Mouse (Mus musculus) hindbrain, embryonic 10.5 days (tissue): ENCODE results near the gene Tatdn3. TPM values are rescaled to one million over a fixed set of nuclear protein-coding genes. Genes with fewer than 3 reads are reported as not detected.

ENCODE experiments used
- DNase-seq: peaks from one replicate; pipeline ENCODE4 v3.0.0-alpha.2; 2017; ENCODE audit warnings: low spot score
- H3K27ac ChIP-seq: fragments of 300-500 bp; sonication (generic); 2 replicates; pipeline ENCODE4 v1.5.1; 2016; ENCODE audit warnings: mild to moderate bottlenecking, moderate library complexity
- H3K27me3 ChIP-seq: fragments of 300-500 bp; sonication (generic); 2 replicates; pipeline ENCODE4 v1.6.1; 2016; ENCODE audit warnings: mild to moderate bottlenecking; ENCODE audit not compliant: poor library complexity, insufficient read depth, severe bottlenecking
- H3K36me3 ChIP-seq: fragments of 300-500 bp; sonication (generic); 2 replicates; pipeline ENCODE4 v1.6.1; 2016; ENCODE audit warnings: mild to moderate bottlenecking, moderate library complexity
- H3K4me1 ChIP-seq: fragments of 300-500 bp; sonication (generic); replicated peaks from 2 replicates; pipeline ENCODE4 v1.6.1; 2016; ENCODE audit warnings: mild to moderate bottlenecking
- H3K4me3 ChIP-seq: fragments of 300-500 bp; sonication (generic); 2 replicates; pipeline ENCODE4 v1.5.1; 2016; ENCODE audit warnings: mild to moderate bottlenecking, moderate library complexity
- H3K9me3 ChIP-seq: fragments of 300-500 bp; sonication (generic); 2 replicates; pipeline ENCODE4 v1.6.1; 2016; ENCODE audit warnings: mild to moderate bottlenecking, moderate library complexity
- WGBS: fragments of 180-500 bp; shearing (Covaris S2); methylation state at CpG from one replicate; pipeline ENCODE4 v1.1.7; 2016; 5-methylcytosine and 5-hydroxymethylcytosine counted together
- polyA plus RNA-seq: library from polyadenylated mRNA; unstranded; fragments of >200 nt; fragmentation: Nextera tagmentation; extraction: Ambion mirVana; gene quantifications from 2 replicates; pipeline ENCODE4 v1.2.1, GENCODE M21; 2016

Tatdn3 gene
- polyA plus RNA-seq, 1 experiment from 2014 or later: 13.9 TPM

GRCm38 (mm10) chr1:191071613-191072012 is 8.9 kb upstream of the Tatdn3 start:
- WGBS: 91% methylated on average over 6 of the region's 6 CpGs
- no peak for DNase-seq
- no peaks in the 10 kb centered on the region for H3K9me3 ChIP-seq
- H3K4me3 ChIP-seq: no peak overlapping the region
- H3K27ac ChIP-seq: no peak overlapping the region
- H3K36me3 ChIP-seq: peaks cover 100% of the 10 kb centered on the region
- no peaks in the 10 kb centered on the region for H3K4me1 ChIP-seq
- H3K27me3 ChIP-seq: no peaks in the 10 kb centered on the region

DNA sequence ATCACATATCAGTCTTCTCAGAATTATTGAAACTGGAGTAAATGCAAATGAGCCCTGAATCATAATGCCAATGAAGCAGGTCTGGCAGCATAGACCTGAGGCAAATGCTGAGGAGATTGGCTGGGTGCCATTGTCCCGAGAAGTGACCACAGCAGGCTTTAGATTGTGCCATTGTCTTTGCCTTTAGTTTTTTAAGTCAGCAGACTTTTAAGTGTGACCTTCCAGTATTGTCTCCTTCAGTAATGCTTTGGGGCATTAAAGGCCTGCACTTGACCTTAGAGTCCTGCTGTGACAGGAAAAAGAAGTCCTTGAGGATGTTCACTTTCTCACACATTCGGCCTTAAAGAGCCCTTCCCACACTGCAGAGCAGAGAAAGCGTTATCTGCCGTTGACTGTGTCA is 7.5 kb upstream of the Tatdn3 start:
- WGBS: 86% methylated on average over 4 of the region's 4 CpGs

GRCm38 (mm10) chr1:191068377-191068776 is 5.6 kb upstream of the Tatdn3 start:
- H3K4me3 ChIP-seq: no peak overlapping the region
- no peaks in the 10 kb centered on the region for H3K9me3 ChIP-seq
- 76% methylated on average over 5 of the region's 5 CpGs for WGBS
- H3K4me1 ChIP-seq: peaks cover 15% of the 10 kb centered on the region
- H3K27me3 ChIP-seq: no peaks in the 10 kb centered on the region
- no peak overlapping the region for H3K27ac ChIP-seq
- DNase-seq: no peak
- peaks cover 88% of the 10 kb centered on the region for H3K36me3 ChIP-seq

More for the DNA sequence above, 7.5 kb upstream of the Tatdn3 start:
- Histone ChIP-seq H3K4me3 (no peak overlapping the region), H3K4me1 (no peaks in the 10 kb centered on the region), H3K36me3 (peaks cover 100% of the 10 kb centered on the region), H3K27me3 (no peaks in the 10 kb centered on the region), H3K27ac (no peak overlapping the region), H3K9me3 (no peaks in the 10 kb centered on the region)
- no peak for DNase-seq

DNA sequence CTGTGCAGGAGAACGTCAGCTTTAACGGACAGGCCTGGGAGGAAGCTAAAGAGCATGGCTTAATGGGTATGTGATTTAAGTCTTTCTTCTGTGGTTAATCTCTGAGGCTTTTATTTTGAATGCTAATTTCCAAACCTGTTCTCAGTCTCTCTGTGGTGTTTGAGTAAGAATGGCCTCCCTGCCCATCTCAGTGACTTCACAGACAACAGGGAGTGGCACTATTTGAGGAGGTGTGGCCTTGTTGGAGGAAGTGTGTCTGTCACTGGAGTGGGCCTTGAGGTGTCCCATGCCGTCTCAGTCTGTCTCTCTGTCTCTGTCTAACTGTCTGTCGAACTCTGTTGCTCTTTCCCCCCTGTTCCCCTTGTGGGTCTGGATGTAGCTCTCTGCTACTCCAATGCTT is 2.5 kb upstream of the Tatdn3 start:
- Histone ChIP-seq H3K27me3 (no peaks in the 10 kb centered on the region; the same call in 1 of the 2 replicates), H3K4me1 (peaks cover 27% of the 10 kb centered on the region), H3K36me3 (peaks cover 56% of the 10 kb centered on the region), H3K9me3 (no peaks in the 10 kb centered on the region), H3K4me3 (no peak overlapping the region), H3K27ac (no peak overlapping the region)
- no peak for DNase-seq
- WGBS: 90% methylated on average over 4 of the region's 4 CpGs

- Histone ChIP-seq H3K36me3 (peaks cover 49% of the 10 kb centered on the region), H3K27ac (no peak overlapping the region), H3K4me3 (no peak overlapping the region; the same call in 1 of the 2 replicates), H3K27me3 (no peaks in the 10 kb centered on the region; the same call in 1 of the 2 replicates), H3K4me1 (peaks cover 27% of the 10 kb centered on the region), H3K9me3 (no peaks in the 10 kb centered on the region)
- 93% methylated on average over 2 of the region's 2 CpGs for WGBS
- no peak for DNase-seq
These were observed 1.8 kb upstream of the Tatdn3 start for GRCm38 (mm10) chr1:191064535-191064934.

DNA sequence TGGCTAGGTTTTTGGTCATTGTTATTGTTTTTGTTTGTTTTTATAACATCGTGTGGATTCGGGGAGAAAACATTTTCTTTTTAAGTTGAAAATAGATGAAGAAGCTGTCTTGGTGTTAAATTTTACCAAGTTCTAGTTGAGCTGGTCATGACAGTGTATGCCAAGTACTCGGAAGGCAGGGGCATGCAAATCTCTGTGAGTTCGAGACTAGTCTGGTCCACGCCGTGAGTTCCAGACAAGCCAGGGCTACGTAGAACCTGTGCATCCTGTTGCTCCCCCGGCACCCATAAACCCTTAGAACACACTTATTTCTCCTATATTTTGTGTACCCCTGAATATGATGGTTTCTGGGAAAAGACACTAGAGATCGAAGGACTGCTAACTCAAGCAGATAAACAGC is 968 bp upstream of the Tatdn3 start:
- no peak for DNase-seq
- H3K4me3 ChIP-seq: peak overlapping the region; percentile 88
- H3K27ac ChIP-seq: no peak overlapping the region

GRCm38 (mm10) chr1:191062241-191062780 is 421 bp downstream of the Tatdn3 start:
- peaks cover 27% of the 10 kb centered on the region for H3K36me3 ChIP-seq
- no peaks in the 10 kb centered on the region for H3K9me3 ChIP-seq
- H3K27ac ChIP-seq: peak overlapping the region; percentile 95
- no peak for DNase-seq
- H3K4me3 ChIP-seq: peak overlapping the region; percentile 88
- H3K27me3 ChIP-seq: no peaks in the 10 kb centered on the region; the same call in 1 of the 2 replicates
- WGBS: 8% methylated on average over 15 of the region's 15 CpGs
- peaks cover 27% of the 10 kb centered on the region for H3K4me1 ChIP-seq

More for the DNA sequence above, 968 bp upstream of the Tatdn3 start:
- H3K27me3 ChIP-seq: no peaks in the 10 kb centered on the region; the same call in 1 of the 2 replicates
- 68% methylated on average over 9 of the region's 9 CpGs for WGBS
- H3K36me3 ChIP-seq: peaks cover 41% of the 10 kb centered on the region
- no peaks in the 10 kb centered on the region for H3K9me3 ChIP-seq
- H3K4me1 ChIP-seq: peaks cover 27% of the 10 kb centered on the region

DNA sequence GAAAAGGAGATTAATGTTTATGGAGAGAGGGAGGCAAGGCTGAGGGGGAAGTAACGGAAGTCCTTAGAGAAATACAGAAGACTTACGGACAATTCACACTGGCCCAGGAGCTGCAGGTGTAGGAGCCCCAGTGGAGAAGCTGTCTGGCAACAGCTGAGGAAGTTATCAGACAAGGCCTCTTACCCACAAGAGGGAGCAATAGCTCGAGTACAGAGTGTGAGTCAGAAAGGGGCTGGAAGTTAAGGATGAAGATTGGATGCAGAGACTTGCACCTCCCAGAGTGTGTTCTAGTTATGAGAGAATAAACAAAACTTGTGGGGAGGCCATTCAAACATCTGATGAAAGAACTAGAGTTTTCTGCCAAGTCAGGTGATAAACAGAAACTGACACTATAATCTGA is 5.3 kb downstream of the Tatdn3 start:
- Histone ChIP-seq H3K4me3 (no peak overlapping the region), H3K27me3 (no peaks in the 10 kb centered on the region; the same call in 1 of the 2 replicates), H3K9me3 (no peaks in the 10 kb centered on the region), H3K36me3 (no peaks in the 10 kb centered on the region), H3K27ac (no peak overlapping the region), H3K4me1 (peaks cover 9% of the 10 kb centered on the region)
- no peak for DNase-seq
- WGBS: 67% methylated on average over 3 of the region's 3 CpGs

GRCm38 (mm10) chr1:191055533-191055873 is 7.2 kb downstream of the Tatdn3 start:
- Histone ChIP-seq H3K9me3 (no peaks in the 10 kb centered on the region), H3K27ac (no peak overlapping the region), H3K4me1 (no peaks in the 10 kb centered on the region), H3K4me3 (no peak overlapping the region), H3K27me3 (no peaks in the 10 kb centered on the region), H3K36me3 (no peaks in the 10 kb centered on the region)
- DNase-seq: no peak
- 78% methylated on average over 2 of the region's 2 CpGs for WGBS

DNA sequence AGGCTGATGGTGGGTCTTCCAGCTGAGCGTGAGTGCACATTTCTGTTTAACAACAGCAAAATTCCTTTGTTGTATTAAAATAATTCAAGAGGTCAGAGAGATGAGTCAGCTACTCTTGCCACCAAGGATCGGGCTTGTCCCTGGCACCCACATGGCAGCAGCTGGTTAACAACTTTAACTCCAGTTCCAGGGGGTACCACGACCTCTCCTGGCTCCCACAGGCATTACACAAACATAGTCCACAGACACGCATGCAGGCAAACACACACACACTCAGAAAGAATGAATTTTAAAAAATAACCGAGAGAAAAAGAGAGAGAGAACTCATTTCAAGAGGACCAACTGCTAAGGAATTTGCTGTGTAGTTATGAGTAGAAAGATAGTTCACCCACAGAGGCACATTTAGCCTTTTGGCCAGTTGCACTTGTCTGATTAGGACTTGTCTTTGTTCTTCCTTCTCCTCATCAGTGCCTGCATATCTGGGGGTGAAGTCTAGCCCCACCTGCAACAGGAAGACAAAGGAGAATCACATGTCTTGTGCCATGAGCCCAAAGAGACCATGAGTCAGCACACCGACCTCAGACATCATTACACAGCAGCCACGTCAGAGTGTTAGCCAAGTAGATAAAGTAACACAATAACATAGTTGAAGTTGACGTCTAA is 7.7 kb downstream of the Tatdn3 start:
- Histone ChIP-seq H3K27ac (no peak overlapping the region), H3K9me3 (no peaks in the 10 kb centered on the region), H3K36me3 (no peaks in the 10 kb centered on the region), H3K4me3 (no peak overlapping the region), H3K4me1 (no peaks in the 10 kb centered on the region), H3K27me3 (no peaks in the 10 kb centered on the region)
- 77% methylated on average over 8 of the region's 8 CpGs for WGBS
- no peak for DNase-seq

DNA sequence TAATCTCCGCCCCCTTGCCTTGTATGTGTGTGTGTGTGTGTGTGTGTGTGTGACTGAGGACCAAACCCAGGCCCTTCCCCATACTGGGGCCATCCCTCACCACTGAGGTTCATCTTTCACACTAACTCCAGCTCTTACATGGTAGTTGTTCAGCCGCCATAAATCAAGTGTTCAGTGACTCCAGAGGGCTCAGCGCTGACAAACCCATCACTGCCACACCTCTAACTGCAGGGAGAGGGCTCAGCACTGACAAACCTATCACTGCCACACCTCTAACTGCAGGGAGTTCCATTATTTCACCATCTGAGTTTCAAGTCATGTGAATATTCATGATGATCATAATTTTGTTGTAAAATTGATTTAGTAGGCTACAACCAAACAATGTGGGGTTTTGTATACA is 9.2 kb downstream of the Tatdn3 start:
- 89% methylated on average over 3 of the region's 3 CpGs for WGBS
- H3K27me3 ChIP-seq: no peaks in the 10 kb centered on the region
- no peaks in the 10 kb centered on the region for H3K36me3 ChIP-seq
- H3K4me3 ChIP-seq: no peak overlapping the region
- no peak for DNase-seq
- H3K27ac ChIP-seq: no peak overlapping the region
- H3K4me1 ChIP-seq: no peaks in the 10 kb centered on the region
- H3K9me3 ChIP-seq: no peaks in the 10 kb centered on the region

- Histone ChIP-seq H3K36me3 (no peaks in the 10 kb centered on the region), H3K9me3 (no peaks in the 10 kb centered on the region), H3K4me1 (no peaks in the 10 kb centered on the region), H3K27me3 (no peaks in the 10 kb centered on the region), H3K4me3 (no peak overlapping the region), H3K27ac (no peak overlapping the region)
- WGBS: 72% methylated on average over 7 of the region's 7 CpGs
- no peak for DNase-seq
These were observed 16.4 kb downstream of the Tatdn3 start for GRCm38 (mm10) chr1:191046231-191046824.

DNA sequence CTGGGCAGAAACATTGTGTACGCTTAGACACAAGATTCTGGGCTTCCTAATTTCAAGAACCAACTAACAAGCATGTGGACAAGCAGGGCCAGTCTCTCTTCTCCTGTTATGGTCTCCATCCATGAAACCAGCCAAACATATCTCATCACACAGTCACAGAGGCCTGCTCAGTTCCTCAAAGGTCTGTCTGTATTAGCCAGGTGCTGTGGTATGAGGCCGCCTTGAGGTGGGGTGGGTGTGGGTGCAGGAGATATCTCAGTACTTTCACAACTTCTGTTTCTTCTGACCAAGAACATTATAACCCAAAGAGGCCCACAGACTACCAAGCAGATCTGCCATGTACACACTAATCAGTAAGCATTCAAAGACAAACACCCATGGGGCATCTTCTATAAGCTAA is 17.5 kb downstream of the Tatdn3 start:
- Histone ChIP-seq H3K4me1 (no peaks in the 10 kb centered on the region), H3K27ac (no peak overlapping the region), H3K9me3 (no peaks in the 10 kb centered on the region), H3K27me3 (no peaks in the 10 kb centered on the region), H3K4me3 (no peak overlapping the region), H3K36me3 (no peaks in the 10 kb centered on the region)
- WGBS: 95% methylated on average over 2 of the region's 2 CpGs
- no peak for DNase-seq
